Mouse (Mus musculus) liver, embryonic 14.5 days (tissue): ENCODE results near the gene Zfp536.

ENCODE experiments used
- CTCF ChIP-seq: IDR thresholded peaks from 2 replicates; pipeline ENCODE4 v1.5.1; 2016; ENCODE audit warnings: antibody characterized with exemption, low read depth, control low read depth
- EP300 ChIP-seq: IDR thresholded peaks from 2 replicates; pipeline ENCODE4 v1.6.1; 2016; ENCODE audit warnings: antibody characterized with exemption, low read depth

GRCm38 (mm10) chr7:37563831-37564400 lies 209.5 kb downstream of the Zfp536 start:
- TF ChIP-seq CTCF (no peak), EP300 (no peak)
